Mouse (Mus musculus): Measurements from ENCODE around the gene Grsf1.

Gene Grsf1

GRCm38 (mm10) chr5:88688583-88689187 lies 12.7 kb upstream of the Grsf1 start:
- DNase-seq (ENCODE audit: low spot score in 2 of 2), result no peak

- no peak for DNase-seq (ENCODE audit: low spot score in 2 of 2)
Observed at GRCm38 (mm10) chr5:88687996-88688406, 12.0 kb upstream of the Grsf1 start.

GRCm38 (mm10) chr5:88685745-88686299 lies 9.9 kb upstream of the Grsf1 start:
- DNase-seq (ENCODE audit: low spot score in 2 of 2), result no peak

- no peak for DNase-seq (ENCODE audit: low spot score in 2 of 2)
Observed at GRCm38 (mm10) chr5:88685306-88685705, 9.3 kb upstream of the Grsf1 start.

GRCm38 (mm10) chr5:88684226-88684625 lies 8.3 kb upstream of the Grsf1 start:
- DNase-seq (ENCODE audit: low spot score in 2 of 2), result no peak

GRCm38 (mm10) chr5:88683706-88684105 lies 7.7 kb upstream of the Grsf1 start:
- DNase-seq (ENCODE audit: low spot score in 2 of 2), result no peak

- no peak for DNase-seq (ENCODE audit: low spot score in 2 of 2)
Observed at GRCm38 (mm10) chr5:88680567-88680966, 4.6 kb upstream of the Grsf1 start.

- no peak for DNase-seq (ENCODE audit: low spot score in 2 of 2)
Observed at GRCm38 (mm10) chr5:88679341-88679740, 3.4 kb upstream of the Grsf1 start.

GRCm38 (mm10) chr5:88678929-88679328 lies 3.0 kb upstream of the Grsf1 start:
- DNase-seq (ENCODE audit: low spot score in 2 of 2), result no peak

- DNase-seq (ENCODE audit: low spot score in 2 of 2), result peak; percentile 17 to 74
Observed at GRCm38 (mm10) chr5:88674703-88675442, 1.1 kb downstream of the Grsf1 start.

GRCm38 (mm10) chr5:88663875-88664274 lies 12.1 kb downstream of the Grsf1 start:
- DNase-seq (ENCODE audit: low spot score in 2 of 2), result no peak

GRCm38 (mm10) chr5:88663151-88663550 lies 12.8 kb downstream of the Grsf1 start:
- DNase-seq (ENCODE audit: low spot score in 2 of 2), result no peak

GRCm38 (mm10) chr5:88657868-88658267 lies 18.1 kb downstream of the Grsf1 start:
- DNase-seq (ENCODE audit: low spot score in 2 of 2), result no peak

GRCm38 (mm10) chr5:88652589-88652988 lies 23.4 kb downstream of the Grsf1 start:
- no peak for DNase-seq (ENCODE audit: low spot score in 2 of 2)

GRCm38 (mm10) chr5:88649250-88650173 lies 26.5 kb downstream of the Grsf1 start:
- DNase-seq (ENCODE audit: low spot score in 2 of 2), result no peak

- DNase-seq (ENCODE audit: low spot score in 2 of 2), result no peak
Observed at GRCm38 (mm10) chr5:88645405-88645804, 30.6 kb downstream of the Grsf1 start.

- no peak for DNase-seq (ENCODE audit: low spot score in 2 of 2)
Observed at GRCm38 (mm10) chr5:88644901-88645300, 31.1 kb downstream of the Grsf1 start.

- no peak for DNase-seq (ENCODE audit: low spot score in 2 of 2)
Observed at GRCm38 (mm10) chr5:88643491-88643890, 32.5 kb downstream of the Grsf1 start.

GRCm38 (mm10) chr5:88642786-88643185 lies 33.2 kb downstream of the Grsf1 start:
- DNase-seq (ENCODE audit: low spot score in 2 of 2), result no peak

- no peak for DNase-seq (ENCODE audit: low spot score in 2 of 2)
Observed at GRCm38 (mm10) chr5:88634076-88634475, 41.9 kb downstream of the Grsf1 start.

GRCm38 (mm10) chr5:88632463-88632862 lies 43.5 kb downstream of the Grsf1 start:
- no peak for DNase-seq (ENCODE audit: low spot score in 2 of 2)

- DNase-seq (ENCODE audit: low spot score in 2 of 2), result no peak
Observed at GRCm38 (mm10) chr5:88631545-88631944, 44.4 kb downstream of the Grsf1 start.
